Mouse (Mus musculus) spleen, adult 2 months (tissue): ENCODE data around the gene Tapbp.
A peak's percentile ranks its signal among the peaks of the same experiment; 100 is the strongest.

Experiments
- CTCF ChIP-seq: fragments of 200-500 bp; IDR thresholded peaks from 2 replicates; pipeline ENCODE4 v1.5.1; 2011; ENCODE audit warnings: mild to moderate bottlenecking, inconsistent platforms; ENCODE audit not compliant: insufficient read depth, insufficient read length, insufficient replicate concordance; ENCODE audit errors: extremely low read depth
- POLR2A ChIP-seq: fragments of 200-500 bp; IDR thresholded peaks from 2 replicates; pipeline ENCODE4 v1.6.1; 2011; ENCODE audit warnings: low read depth, low read length, inconsistent platforms

GRCm38 (mm10) chr17:33978631-33979031 lies 62.9 kb downstream of the Tapbp start:
- no peak for TF ChIP-seq CTCF
- TF ChIP-seq POLR2A: peak; percentile 77
